Mouse (Mus musculus) mature B cell (primary cell): Measurements from ENCODE around the gene Gls2.
"Not testable (repeated sequence)": the region's sequence is repeated elsewhere in the genome, so short reads cannot be mapped to it uniquely, and the experiment has no call there.

ENCODE experiments used
- in situ Hi-C: fragments of 300-500 bp; cut with MboI; formaldehyde crosslinking; loops from 2 replicates; pipeline ENCODE4 v1.14.3; 2019

The Gls2 gene

GRCm38 (mm10) chr10:128194024-128194550, at the start of gene Gls2:
TSS of gene Gls2 (plus strand) at chr10:128194457.
- in situ Hi-C loops = no loop called here

- in situ Hi-C loops = no loop called here
Measured at GRCm38 (mm10) chr10:128144961-128145360, 49.3 kb upstream of the Gls2 start.

- in situ Hi-C loops = no loop called here
Measured at GRCm38 (mm10) chr10:128148789-128149365, 45.4 kb upstream of the Gls2 start.

GRCm38 (mm10) chr10:128149592-128149991, 44.7 kb upstream of the Gls2 start:
- in situ Hi-C loops = no loop called here

- in situ Hi-C loops = no loop called here
Measured at GRCm38 (mm10) chr10:128150941-128151340, 43.3 kb upstream of the Gls2 start.

- in situ Hi-C loops = no loop called here
Measured at GRCm38 (mm10) chr10:128153978-128154377, 40.3 kb upstream of the Gls2 start.

GRCm38 (mm10) chr10:128165726-128166125, 28.5 kb upstream of the Gls2 start:
- in situ Hi-C loops = not testable (repeated sequence)

GRCm38 (mm10) chr10:128167091-128167490, 27.2 kb upstream of the Gls2 start:
- in situ Hi-C loops = no loop called here

GRCm38 (mm10) chr10:128171348-128171747, 22.9 kb upstream of the Gls2 start:
- in situ Hi-C loops = not testable (repeated sequence)

- in situ Hi-C loops = no loop called here
Measured at GRCm38 (mm10) chr10:128175302-128175701, 19.0 kb upstream of the Gls2 start.

GRCm38 (mm10) chr10:128175996-128176755, 18.1 kb upstream of the Gls2 start:
- in situ Hi-C loops = no loop called here

- in situ Hi-C loops = no loop called here
Measured at GRCm38 (mm10) chr10:128177316-128177715, 16.9 kb upstream of the Gls2 start.

GRCm38 (mm10) chr10:128179989-128180388, 14.3 kb upstream of the Gls2 start, which contains the start of gene Rbms2:
TSS of gene Rbms2 (minus strand) at chr10:128180297.
- in situ Hi-C loops = no loop called here

- in situ Hi-C loops = no loop called here
Measured at GRCm38 (mm10) chr10:128184296-128184695, 10.0 kb upstream of the Gls2 start.

- in situ Hi-C loops = no loop called here
Measured at GRCm38 (mm10) chr10:128185277-128185940, 8.8 kb upstream of the Gls2 start.

- in situ Hi-C loops = no loop called here
Measured at GRCm38 (mm10) chr10:128185959-128186358, 8.3 kb upstream of the Gls2 start.

GRCm38 (mm10) chr10:128187181-128187605, 7.1 kb upstream of the Gls2 start:
- in situ Hi-C loops = no loop called here

GRCm38 (mm10) chr10:128188242-128188877, 5.9 kb upstream of the Gls2 start:
- in situ Hi-C loops = no loop called here

GRCm38 (mm10) chr10:128191472-128191871, 2.8 kb upstream of the Gls2 start:
- in situ Hi-C loops = no loop called here

- in situ Hi-C loops = not testable (repeated sequence)
Measured at GRCm38 (mm10) chr10:128192030-128192766, 2.1 kb upstream of the Gls2 start.

GRCm38 (mm10) chr10:128193113-128193512, 1.1 kb upstream of the Gls2 start:
- in situ Hi-C loops = no loop called here
